Mouse (Mus musculus) C2C12 (cell line): ENCODE measurements around the gene Chd1l.

ENCODE experiments used
- CTCF ChIP-seq: IDR thresholded peaks from one replicate; pipeline ENCODE4 v1.5.1; 2011; ENCODE audit not compliant: control insufficient read depth, insufficient read depth, insufficient read length
- FOSL1 ChIP-seq: IDR thresholded peaks from one replicate; pipeline ENCODE4 v1.8.0; 2011; ENCODE audit warnings: mild to moderate bottlenecking, low read length; ENCODE audit not compliant: poor library complexity, insufficient read depth, severe bottlenecking
- MAX ChIP-seq: IDR thresholded peaks from one replicate; pipeline ENCODE4 v1.6.1; 2011; ENCODE audit warnings: mild to moderate bottlenecking, control low read depth
- MYOD1 ChIP-seq: IDR thresholded peaks from one replicate; pipeline ENCODE4 v1.6.1; 2011; ENCODE audit warnings: low read depth; ENCODE audit not compliant: control insufficient read depth, insufficient read length
- MYOG ChIP-seq: IDR thresholded peaks from one replicate; pipeline ENCODE4 v1.6.1; 2011; ENCODE audit not compliant: control insufficient read depth, insufficient read length; ENCODE audit errors: extremely low read depth
- USF1 ChIP-seq: IDR thresholded peaks from one replicate; pipeline ENCODE4 v1.6.1; 2011; ENCODE audit warnings: low read depth, mild to moderate bottlenecking, control low read depth, moderate library complexity

- no peak for TF ChIP-seq MAX
- TF ChIP-seq CTCF, result no peak
- TF ChIP-seq USF1, result no peak
- no peak for TF ChIP-seq MYOD1
- no peak for TF ChIP-seq FOSL1
- no peak for TF ChIP-seq MYOG
Observed at GRCm38 (mm10) chr3:97538634-97539033, 71.4 kb downstream of the Chd1l start.
